Mouse (Mus musculus) brain, embryonic 14.5 days (tissue): ENCODE data around the gene Fbxo47. TPM values are rescaled to one million over a fixed set of nuclear protein-coding genes. Genes with fewer than 3 reads are reported as not detected.

Experiments
- DNase-seq: peaks from one replicate; pipeline ENCODE4 v3.0.0-alpha.2; 2011; ENCODE audit warnings: low read depth
- CTCF ChIP-seq: fragments of 200-500 bp; IDR thresholded peaks from 2 replicates; pipeline ENCODE4 v1.5.1; 2012; ENCODE audit warnings: inconsistent platforms, mild to moderate bottlenecking, moderate library complexity, borderline replicate concordance; ENCODE audit not compliant: insufficient read depth, insufficient read length; ENCODE audit errors: extremely low read depth
- POLR2A ChIP-seq: fragments of 200-500 bp; IDR thresholded peaks from 2 replicates; pipeline ENCODE4 v1.6.1; 2012; ENCODE audit warnings: mild to moderate bottlenecking, inconsistent platforms, borderline replicate concordance; ENCODE audit not compliant: poor library complexity, insufficient read depth, insufficient read length, severe bottlenecking; ENCODE audit errors: extremely low read depth
- polyA plus RNA-seq: library from polyadenylated mRNA; depleted of rRNA; stranded (reverse); fragments of >200 nt; gene quantifications from 2 replicates; pipeline ENCODE4 v1.2.3, GENCODE M21; 2012

Gene Fbxo47
- polyA plus RNA-seq, 1 experiment = 0.90 TPM

GRCm38 (mm10) chr11:97866091-97866888 lies 17.7 kb downstream of the Fbxo47 start:
- no peak for DNase-seq
- TF ChIP-seq POLR2A (no peak), CTCF (no peak)

GRCm38 (mm10) chr11:97865421-97865820 lies 18.5 kb downstream of the Fbxo47 start:
- no peak for DNase-seq
- TF ChIP-seq POLR2A (no peak), CTCF (no peak)

GRCm38 (mm10) chr11:97862148-97862547 lies 21.8 kb downstream of the Fbxo47 start:
- DNase-seq = no peak
- TF ChIP-seq CTCF = no peak
- no peak for TF ChIP-seq POLR2A

DNA sequence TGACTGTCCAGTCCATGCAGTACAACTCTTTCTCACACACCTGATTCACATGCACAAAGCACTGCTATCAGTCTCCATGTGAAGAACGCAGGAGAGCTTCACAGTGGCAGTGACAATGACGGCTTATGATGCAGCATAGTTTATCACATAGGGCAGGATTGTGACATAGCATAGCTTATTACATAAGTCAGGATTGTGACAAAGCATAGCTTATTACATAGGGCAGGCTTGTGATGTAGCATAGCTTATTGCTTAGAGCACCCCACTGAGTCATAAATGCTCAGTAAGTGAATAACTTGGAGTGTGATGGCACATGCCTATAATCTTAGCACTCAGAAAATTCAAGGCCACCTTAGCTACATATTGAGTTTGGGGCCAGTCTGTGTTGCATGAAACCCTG lies 28.5 kb downstream of the Fbxo47 start:
- TF ChIP-seq POLR2A (no peak), CTCF (no peak)
- DNase-seq = no peak

DNA sequence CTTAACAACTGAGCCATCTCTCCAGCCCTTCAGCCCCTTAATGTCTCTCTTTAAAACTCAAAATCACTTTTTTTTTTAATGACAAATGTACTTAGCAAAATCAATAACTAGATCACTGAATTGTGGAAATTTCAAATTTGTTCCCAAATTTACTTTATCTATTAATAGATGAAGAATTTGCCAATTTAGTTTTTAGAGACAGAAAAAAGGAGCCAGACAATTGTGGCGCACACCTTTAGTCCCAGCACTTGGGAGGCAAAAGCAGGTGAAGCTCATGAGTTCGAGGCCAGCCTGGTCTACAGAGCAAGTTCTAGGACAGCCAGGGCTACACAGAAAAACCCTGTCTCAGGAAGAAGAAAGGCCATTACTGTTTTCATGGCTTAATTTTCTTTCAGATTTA lies 32.4 kb downstream of the Fbxo47 start:
- no peak for TF ChIP-seq POLR2A
- no peak for TF ChIP-seq CTCF
- no peak for DNase-seq

GRCm38 (mm10) chr11:97850367-97850766 lies 33.6 kb downstream of the Fbxo47 start:
- DNase-seq = no peak
- TF ChIP-seq POLR2A (no peak), CTCF (no peak)

GRCm38 (mm10) chr11:97842001-97842400 lies 42.0 kb downstream of the Fbxo47 start:
- TF ChIP-seq POLR2A (no peak), CTCF (peak; percentile 21; the same call in 1 of the 2 replicates)
- peak; percentile 44 for DNase-seq

GRCm38 (mm10) chr11:97840991-97841661 lies 42.8 kb downstream of the Fbxo47 start:
- peak; percentile 96 for DNase-seq
- peak; percentile 84; the same call in 1 of the 2 replicates for TF ChIP-seq POLR2A
- no peak for TF ChIP-seq CTCF

DNA sequence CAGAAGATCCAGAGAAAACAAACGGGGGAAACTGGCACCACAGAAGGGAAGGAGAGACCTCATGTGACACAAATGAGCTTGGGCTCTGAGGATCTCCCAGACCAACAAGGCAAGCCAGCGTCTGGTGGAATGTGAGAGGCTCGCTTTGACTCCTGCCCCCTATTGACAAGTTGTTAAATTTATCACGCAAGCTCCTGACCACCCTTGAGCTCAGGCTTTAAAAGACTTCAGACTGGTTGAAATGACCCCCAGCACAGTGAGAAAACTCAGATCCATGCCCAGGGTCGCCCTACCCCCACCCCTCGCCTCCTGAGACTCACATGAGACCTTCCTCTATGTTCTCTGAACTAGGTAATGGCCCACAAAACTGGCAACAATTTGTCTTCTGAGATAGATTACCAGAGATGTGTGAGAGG lies 43.4 kb downstream of the Fbxo47 start, which contains the start of gene B230217C12Rik:
Gene B230217C12Rik (plus strand): TSS at position 242 of the 416 bp plus-strand sequence.
- DNase-seq = peak; percentile 82
- TF ChIP-seq CTCF (peak; percentile 50; the same call in 1 of the 2 replicates), POLR2A (no peak)

- DNase-seq = no peak
- TF ChIP-seq CTCF (no peak), POLR2A (no peak)
These were observed 43.8 kb downstream of the Fbxo47 start for GRCm38 (mm10) chr11:97840135-97840490.

GRCm38 (mm10) chr11:97839441-97840134 lies 44.4 kb downstream of the Fbxo47 start:
- no peak for TF ChIP-seq POLR2A
- no peak for TF ChIP-seq CTCF
- no peak for DNase-seq
